Mouse (Mus musculus) c-Kit-positive CD71-positive TER-119-negative erythroid progenitor cells, embryonic 14.5 days (primary cell): ENCODE measurements around the gene Ankrd24.
"Not testable (repeated sequence)": the region's sequence is repeated elsewhere in the genome, so short reads cannot be mapped to it uniquely, and the experiment has no call there.

Experiments used
- DNase-seq: peaks from one replicate; pipeline ENCODE4 v3.0.0-alpha.2; 2013; ENCODE audit warnings: low read depth

Gene Ankrd24

DNA sequence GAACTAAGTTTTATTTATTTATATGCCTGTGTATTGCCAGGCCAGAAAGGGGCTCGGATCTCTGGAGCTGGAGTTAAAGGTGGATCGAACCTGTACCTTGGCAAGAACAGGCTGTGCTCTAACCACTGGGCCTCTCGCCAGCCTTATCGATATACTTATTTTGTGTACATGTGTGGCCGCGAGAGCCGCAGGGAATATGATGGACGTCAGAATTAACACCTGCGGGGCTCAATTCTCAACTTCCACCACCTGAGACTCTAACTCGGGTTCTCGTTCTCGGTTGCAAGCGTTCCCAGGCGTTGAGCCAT lies 22.7 kb upstream of the Ankrd24 start:
- no peak for DNase-seq

DNA sequence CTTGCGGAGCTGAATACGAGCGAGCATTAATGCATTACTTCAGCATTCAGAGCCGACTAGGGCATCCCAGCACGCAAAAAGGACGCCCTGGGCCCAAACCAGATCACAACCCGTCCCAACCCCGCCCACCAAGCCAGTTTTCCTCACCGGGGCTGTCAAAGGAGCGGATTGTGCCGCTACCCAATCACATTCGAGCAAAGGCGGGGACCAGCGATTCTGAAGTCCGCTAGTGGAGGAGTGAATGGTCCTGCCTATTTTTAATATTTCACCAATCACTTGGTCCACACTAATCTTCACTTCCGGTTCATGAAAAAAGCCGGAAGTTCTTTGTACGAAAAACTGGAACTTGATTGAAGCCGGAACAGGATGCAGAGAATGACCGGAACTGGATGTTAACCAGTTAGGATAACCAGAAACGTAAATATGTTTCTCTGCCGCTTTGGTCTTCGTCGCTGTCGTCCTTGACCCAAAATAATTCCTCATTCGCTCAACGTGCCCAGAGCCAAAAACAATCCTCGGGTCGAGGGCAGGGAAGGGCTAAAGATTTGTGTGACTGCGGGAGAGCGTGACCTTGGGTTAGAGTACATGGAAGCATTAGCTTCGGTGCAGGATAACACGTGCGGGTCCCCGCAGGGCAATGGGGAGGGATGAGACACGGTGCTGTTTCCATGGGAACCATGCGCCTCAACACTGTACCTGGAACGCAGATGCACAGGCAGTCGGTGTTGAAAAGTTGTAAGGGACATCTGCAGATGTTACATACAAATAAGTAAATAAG lies 22.2 kb upstream of the Ankrd24 start, which contains the start of gene BC025920:
BC025920 (plus strand) TSS at position 297 of the 778 bp plus-strand sequence.
- DNase-seq, result peak; percentile 97

DNA sequence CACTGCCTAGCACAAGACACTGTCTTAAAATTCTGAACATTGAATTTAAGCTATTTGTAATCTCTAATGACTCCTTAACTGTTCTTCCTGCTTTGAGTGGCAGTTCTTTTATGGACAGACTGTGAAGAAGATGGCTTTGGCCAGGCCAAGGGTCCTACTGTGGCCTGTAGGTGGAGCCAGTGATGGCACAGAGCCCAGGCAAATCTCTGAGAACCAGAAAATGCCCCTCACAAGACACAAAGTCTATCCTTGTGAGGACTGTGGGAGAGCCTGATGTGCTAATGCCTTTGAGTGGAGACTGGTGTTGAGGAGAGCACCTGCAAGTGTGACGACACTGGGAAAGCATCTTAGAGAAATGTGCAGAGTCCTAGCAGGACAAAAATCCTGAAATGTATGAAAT lies 20.0 kb upstream of the Ankrd24 start:
- DNase-seq, result no peak

DNA sequence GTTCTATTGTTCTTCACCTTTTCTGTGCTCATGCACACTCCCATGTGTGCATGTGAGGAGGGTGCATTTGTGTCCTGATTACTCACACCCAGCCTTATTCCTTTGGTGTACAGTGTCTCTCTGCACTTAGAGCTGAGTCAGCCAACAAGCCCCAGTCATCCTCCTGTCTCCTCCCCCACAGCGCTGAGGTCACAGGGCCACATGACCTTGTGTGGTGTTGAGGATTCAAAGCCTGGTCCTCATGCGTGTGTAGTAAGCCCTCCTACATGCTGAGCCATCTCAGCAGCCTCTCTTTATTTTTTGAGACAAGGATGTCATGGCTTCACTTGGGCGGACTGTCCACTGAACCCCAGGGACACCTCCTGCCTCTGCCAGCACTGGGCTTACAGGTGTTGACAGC lies 15.6 kb upstream of the Ankrd24 start:
- no peak for DNase-seq

DNA sequence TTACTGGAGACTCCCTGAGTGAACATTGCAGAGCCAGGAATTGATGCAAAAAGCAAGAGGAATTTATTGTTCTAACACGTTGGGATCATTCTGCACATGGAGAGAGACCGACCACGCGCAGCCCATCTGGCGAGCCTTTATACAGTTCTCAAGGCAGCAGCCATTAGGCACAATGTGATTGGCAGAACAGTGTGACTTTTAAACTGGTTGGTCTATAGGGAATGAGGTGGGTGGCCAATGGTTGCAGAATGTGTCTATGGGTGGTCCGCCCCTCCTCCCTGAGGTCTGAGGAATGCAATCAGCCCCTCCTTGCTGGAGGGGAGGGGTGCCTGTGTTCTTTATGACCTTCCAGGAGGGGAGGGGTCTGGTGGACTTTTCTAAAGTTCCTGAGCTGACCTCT lies 12.9 kb upstream of the Ankrd24 start:
- DNase-seq, result no peak

DNA sequence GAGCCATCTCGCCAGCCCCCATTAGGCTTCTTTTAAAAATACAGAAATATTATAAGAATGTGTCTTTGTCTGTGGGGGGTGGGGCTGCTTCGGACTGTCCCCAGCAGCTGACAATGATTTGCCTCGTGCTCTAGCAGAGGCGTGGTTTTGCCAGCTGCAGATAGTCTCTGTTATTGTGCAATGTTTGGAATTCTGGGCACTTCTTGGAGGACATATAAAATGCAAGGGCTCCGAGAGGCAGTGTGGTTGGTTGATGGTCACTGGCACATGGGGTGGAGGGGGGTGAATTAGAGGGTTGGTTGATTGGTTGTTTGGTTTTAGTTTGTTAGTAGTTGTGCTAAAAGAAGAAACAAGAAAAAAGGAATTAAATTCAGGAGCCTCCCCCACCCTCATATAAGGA lies 8.4 kb upstream of the Ankrd24 start:
- DNase-seq, result no peak

DNA sequence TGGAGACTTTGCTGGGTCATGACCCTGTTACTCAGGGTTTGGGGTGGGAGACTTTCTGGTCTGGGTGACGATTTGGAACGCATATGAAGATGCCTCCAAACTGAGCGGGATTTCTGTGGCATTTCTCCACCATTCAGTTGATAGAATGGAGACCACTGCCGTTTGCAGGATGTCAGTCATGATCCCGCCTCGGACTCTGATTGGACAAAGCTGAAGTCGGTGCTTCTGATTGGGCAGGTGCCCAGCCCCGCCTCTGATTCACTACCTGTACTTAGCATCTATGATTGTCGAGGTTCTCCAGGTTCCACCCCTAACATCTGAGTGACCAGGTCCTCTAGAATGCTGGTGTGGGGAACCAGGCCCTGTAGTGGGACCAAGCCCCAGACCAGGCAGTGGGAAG lies 7.6 kb upstream of the Ankrd24 start:
- no peak for DNase-seq

DNA sequence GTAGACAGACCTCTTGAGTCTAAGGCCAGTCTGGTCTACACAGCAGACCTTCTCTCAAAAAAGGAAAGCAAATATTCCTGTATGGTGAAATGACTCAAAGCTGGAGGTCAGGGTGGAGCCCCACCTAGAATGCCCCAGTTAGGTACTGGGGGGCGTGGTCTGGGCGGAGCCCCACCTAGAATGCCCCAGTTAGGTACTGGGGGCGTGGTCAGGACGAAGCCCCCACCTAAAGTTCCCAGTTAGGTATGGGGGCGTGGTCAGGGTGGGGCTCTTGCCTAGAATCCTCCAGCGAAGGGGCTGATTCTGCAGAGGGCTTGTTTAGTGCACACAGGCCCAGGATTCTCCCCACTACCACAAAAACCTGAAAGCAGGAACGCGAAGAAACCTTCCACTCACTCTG lies 4.9 kb upstream of the Ankrd24 start:
- no peak for DNase-seq

DNA sequence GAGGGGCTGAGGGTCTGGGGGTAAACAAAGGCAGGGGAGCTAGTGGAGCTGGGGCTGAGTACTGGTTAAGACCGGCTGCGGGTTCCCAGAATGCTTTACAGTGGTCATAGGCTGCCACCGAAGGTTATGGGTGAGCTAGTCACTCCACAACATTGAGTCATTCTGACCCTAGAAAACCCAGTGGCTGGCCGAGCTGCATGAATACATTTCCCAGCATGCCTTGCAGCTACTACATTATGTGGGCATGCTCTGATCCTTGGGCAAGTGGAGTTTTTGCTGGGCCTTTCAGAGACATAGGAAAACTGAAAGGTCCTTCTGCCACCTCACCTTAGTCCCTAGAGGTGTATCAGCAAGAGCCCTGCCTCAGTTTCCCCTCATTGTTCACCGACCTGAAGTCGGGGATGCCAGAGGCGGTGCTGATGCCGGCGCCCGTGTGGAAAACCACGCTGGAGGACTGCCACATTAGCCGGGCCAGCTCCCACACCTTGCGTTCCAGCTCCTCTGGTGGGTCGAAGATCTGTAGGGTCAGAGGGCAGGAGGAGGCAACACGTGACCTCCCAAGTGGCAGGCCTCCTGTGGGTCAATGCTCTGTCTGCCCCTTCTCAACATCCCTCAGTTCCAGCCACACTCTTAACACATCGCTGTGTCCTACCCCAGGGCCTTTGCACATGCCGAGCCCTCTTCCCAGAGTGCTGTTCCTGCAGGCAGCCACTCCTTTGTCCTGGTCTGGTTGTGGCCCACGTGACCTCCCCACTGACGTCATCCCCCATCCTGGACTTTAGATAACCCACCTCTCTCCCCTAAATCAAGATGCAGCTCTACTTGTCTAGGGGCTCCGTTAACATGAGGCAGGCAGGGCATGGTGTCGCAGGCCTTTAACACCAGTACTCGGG lies 2.0 kb upstream of the Ankrd24 start:
- no peak for DNase-seq

DNA sequence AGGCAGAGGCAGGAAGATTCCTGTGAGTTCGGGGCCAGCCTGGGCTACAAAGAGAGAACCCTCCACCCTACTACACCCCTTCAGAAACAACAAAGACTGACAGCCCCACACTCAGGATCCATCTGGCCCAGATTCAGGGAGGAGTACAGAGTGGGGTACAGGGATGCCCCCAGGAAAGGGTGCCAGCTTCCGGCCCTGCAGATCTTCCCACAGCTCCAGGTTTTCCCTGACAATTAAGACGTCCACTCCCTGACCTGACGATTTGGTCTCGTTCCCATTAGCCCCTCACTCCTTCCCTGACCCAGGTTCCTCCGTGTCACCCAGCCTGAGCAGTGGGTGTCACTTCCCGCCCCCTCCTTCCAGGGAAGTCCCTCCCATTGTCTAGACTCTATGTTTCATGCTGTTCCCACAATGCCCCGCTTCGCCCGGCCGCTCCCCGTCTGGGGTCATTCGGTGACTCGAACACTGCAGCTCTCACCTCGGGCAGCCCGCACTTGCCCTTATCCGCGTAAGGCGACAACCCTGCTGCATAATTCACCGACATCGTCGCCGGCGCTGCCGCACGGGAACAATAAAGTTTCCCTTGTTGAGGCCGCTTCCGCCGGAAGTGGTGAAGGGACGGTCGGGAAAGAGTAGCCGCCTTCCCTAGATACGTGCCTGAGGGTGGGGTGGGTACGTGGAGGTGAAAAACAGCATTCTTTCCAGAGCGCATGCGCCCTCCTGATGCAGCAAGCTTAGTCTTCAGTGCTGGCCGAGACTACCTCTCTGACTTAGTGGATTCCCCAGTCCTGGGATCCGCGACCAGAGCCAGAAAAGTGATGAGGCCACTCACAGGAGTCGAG lies 1.1 kb upstream of the Ankrd24 start, which contains the start of gene Sirt6:
Sirt6 (minus strand) TSS at position 804 of the 842 bp plus-strand sequence.
- DNase-seq, result peak; percentile 89

DNA sequence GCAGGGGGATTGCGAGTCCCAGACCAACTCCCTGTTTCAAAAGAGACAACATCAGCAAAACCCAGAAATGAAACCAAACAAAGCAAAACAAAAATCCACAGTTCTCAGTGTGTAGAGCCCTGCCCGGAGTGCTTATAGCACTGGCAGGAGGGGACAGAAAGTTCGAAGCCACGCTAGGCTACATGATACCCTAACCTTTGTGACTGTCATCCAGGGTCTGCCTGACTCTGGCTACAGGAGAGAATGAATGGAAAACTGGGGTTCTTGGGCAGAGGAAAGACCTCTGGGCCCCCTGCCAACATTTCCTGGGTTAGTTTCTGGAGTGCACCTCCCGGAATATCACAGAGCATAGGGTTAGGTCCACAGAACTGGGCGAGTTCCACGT lies 512 bp upstream of the Ankrd24 start:
- no peak for DNase-seq

DNA sequence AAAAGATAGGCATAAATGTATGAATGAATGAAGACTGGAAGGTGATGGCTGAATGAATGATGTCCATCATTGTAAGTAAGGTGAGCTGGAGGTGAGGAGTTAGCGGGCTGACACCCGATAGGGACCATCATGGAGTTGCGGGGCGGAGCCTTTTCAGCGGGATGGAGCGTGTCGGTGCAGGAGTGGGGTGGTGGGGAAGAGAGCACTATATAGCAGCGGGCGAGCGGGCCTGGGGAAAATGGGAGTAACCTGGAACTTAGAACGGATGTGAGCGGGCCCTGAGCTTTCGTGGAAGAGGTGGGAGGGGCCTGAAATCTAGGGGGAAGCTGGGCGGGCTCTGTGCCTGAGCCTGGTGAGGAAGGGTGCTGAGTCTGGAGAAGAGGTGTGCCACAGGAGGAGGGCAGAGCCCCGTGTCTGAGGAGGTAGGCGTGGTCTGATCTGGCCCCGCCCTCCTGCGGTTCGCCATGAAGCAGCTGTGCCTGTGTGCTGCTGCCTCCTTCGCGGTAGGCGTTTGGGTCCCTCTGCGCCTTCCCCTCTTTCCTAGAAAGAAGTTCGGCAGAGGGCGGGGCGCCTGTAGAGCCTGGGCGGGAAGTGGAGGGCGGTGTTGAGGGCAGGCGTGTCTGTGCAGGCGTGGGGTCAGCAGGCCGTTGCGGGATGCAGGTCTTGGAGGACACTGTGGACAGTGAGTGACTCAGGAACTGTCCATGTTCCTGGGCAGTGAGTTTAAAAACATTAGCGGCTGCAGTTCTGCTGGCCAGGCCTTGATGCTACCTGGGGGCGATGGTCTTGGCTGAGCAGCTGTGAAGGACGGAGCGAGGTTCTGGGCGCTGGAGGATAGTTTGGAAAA lies 5.1 kb downstream of the Ankrd24 start:
- peak; percentile 92 for DNase-seq

DNA sequence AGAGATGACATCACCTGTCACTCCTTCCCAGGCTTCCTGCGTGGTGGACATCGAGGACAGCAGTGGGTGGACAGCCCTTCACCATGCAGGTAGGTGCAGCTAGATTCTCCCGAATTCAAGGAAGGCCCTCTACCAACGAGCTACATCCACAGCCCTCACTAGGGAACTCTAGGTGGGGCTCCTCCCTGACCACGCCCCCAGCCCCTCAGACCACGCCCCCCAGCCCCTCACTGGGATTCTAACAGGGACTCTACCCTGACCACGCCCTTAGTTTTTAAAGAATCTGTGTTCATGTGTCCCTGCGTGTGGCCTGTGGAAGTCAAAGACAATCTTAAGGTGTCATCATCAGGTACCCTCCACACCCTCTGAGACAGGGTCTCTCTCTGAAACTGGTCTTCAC lies 8.0 kb downstream of the Ankrd24 start:
- DNase-seq, result no peak

DNA sequence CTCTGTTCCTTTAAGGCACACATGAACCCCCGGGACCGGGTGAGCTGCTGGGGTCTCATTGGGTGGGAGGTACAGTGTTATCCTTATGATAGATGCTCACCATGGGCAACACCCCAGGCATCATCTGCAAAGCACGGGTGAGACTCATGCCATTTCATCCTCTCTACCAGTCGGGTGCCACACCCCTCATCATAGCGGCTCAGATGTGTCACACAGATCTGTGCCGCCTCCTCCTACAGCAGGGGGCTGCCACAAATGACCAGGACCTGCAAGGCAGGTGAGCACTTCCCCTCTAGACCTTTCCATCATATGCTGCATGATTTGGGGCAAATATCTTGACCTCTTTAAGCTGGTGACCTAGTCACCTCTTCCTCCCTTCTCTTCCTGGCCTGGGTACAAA lies 9.8 kb downstream of the Ankrd24 start:
- DNase-seq, result no peak

DNA sequence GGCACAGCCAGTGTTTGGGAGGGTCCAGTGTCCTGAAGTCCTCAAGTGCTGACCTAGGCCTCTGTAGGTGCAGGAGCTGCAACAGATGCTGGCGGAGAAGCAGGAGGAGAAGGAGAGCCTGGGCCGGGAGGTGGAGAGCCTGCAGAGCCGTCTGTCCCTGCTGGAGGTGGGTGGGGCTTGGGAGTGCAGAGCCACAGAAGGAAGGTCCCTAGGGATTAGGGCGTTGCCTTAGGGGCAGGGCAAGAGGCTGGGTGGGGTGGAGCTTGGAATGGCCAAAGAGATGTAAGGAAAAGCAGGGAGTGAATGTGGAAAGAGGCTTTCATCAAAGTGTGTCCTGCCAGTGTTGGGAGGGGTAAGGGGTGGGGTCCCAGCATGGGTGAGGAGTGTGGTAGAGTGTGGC lies 12.5 kb downstream of the Ankrd24 start:
- DNase-seq, result not testable (repeated sequence)

DNA sequence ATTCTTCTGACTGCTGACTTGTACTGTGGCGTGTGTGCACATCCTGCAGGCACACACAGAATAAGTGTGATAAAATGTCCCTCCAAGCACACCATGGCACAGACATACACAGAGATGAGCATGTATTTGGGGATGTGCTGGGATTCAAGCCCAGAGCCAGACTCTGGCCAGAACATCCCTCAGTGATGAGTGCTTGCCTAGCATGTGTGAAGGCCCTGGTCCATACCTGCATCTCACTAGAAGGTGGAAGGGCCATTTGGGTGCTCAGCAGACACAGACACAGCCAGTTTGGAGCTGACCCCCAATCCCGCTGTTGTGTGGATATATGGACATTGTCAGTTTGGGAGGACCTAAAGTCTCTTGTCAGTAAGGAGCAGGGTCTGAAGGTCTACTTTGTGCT lies 13.2 kb downstream of the Ankrd24 start:
- no peak for DNase-seq

DNA sequence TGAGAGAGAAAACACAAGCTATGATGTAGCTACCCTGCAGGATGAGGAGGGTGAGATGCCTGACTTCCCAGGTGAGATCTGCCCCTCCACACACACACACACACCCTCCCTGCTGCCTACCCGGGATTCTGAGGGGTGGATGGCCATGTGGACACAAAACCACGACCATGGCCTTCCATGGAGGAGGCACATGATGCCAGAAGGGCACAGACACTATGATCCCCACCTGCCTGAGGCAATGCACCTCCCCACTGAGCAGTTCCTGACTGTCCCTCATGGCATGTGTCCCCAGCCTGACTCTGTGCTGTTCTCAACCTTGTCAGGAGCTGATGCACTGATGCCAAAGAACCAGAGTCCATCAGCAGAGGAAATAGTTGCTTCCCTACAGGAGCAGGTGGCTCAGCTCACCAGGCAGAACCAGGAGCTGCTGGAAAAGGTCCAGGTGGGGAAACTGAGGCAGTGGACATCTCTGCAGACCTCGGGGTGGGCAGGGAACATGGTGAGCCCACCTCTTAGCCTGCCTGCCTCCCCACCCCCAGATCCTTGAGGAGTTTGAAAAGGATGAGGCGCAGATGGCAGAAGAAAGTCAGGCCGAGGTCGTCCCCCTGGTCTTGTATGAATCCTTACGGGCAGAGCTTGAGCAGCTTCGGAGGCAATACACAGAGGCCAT lies 13.8 kb downstream of the Ankrd24 start:
- no peak for DNase-seq

DNA sequence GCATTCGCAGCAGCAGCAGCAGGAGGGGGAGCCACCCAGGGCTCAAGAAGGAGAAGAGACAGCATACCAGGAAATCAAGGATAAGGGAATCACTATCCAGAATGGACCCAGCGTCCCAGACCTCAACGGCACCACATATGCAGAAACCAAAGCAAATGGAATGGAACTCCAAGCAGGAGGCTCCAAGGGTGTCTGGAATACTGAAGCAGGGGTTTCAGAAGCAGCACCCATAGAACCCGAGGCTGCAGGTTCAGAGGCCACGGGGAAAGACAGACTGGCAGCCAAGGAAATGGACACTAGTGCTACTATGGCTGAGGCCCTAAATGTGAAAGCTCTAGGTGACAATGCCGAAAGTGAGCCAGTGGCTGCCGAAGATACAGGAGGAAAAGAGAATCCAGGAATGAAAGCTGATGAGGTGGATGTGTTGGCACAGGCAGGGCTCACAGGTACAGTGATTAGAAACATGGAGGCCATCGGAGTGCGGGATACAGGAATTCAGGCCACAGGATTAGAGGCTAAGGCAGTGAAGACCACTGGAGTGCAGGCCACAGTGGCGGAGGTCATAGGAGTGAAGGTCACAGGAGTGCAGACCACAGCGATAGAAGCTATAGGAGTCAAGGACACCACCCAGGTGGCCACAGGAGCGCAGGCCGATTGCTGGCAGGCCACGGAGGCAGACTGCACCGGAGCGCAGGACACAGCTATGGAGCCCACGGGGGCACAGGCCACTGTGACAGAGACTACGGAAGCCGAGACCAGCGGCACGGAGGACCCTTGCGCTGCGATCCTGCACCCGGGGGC lies 14.5 kb downstream of the Ankrd24 start:
- no peak for DNase-seq

DNA sequence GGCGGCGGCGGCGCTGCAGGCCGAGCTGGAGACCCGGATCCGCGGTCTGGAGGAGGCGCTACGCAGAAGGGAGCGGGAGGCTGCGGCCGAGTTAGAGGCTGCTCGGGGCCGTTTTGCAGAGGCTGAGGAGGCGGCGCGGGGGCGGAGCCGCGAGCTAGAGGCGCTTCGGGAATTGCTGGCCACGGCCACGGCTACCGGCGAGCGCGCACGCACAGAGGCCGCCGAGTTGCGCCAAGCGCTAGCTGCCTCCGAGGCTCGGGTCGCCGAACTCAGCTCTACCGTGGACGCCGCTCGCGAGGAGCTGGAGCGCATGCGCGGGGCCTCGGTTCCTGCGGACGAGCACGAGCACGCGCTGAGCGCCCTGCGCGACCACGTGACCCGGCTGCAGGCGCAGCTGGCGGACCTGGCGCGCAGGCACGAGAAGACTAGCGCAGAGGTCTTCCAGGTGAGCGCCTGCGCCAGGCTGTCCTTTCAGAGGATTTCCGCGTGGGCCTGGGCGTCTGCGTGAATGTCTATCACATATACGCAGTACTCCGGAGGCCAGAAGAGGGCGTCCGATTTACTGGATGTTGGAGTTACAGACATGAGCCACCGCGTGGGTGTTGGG lies 15.2 kb downstream of the Ankrd24 start:
- peak; percentile 81 for DNase-seq

DNA sequence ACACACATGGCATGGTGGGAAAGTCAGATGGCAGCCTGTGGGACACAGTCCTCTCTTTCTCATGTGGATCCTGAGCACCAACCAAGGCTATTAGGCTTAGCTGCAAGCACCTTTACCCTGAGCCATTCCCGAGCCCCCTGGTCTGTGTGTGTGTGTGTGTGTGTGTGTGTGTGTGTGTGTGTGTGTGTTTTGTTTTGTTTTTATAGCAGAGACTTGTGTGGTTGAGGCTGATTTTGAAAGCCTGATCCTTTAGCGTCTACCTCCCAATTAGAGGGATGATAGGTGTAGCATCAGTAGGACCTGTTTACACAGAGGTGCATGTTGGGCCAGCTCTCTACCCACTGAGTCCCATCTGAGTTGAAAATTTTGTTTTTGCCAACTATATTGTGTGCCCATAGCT lies 15.8 kb downstream of the Ankrd24 start:
- DNase-seq, result no peak
